Mouse (Mus musculus) gastrocnemius, postnatal 14 days (tissue): ENCODE results near the gene Emc7. TPM values are rescaled to one million over a fixed set of nuclear protein-coding genes. Genes with fewer than 3 reads are reported as not detected.

ENCODE experiments used
- DNase-seq: peaks from one replicate; pipeline ENCODE4 v3.0.0; 2021; ENCODE audit warnings: mixed read lengths
- intact Hi-C: fragments of 180-260 bp; cut with DNase I; formaldehyde crosslinking; loops from one replicate; pipeline ENCODE4 v1.15.1; 2025; ENCODE audit warnings: low total_unique reads
- total RNA-seq, 2 experiments: library from RNA; stranded (reverse); gene quantifications; 2 replicates each; pipeline ENCODE4 v1.2.3; 2021

Emc7 gene
- total RNA-seq, 2 experiments from 2014 or later: 12.3 to 12.8 TPM

DNA sequence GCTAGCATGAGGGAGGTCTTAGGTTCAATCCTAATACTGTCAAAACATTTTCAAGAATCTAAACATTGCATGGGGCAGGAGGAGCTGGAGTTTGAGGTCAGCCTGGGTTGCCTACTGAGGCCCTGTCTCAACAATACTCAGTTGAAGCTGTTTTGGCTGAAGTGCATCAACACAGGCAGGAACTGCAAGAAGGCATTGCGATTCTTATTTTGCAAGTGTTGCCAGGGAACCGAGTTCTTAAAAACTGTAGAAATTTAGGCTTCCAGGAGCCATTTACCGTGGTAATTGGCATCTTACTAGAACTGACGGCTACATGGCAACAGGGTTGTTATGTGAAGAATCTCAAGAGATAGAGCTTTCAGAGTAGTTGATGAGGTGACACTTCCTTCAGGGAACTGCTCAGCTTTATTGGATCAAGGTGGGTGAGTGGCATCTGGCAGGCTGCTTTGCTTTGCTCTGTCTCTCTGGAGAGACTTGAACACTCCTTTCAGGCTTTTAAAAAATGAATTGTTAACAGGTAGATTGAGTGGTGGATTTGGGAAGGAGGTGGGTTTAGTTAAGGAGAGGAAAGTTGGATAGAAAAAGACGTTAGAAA lies 52.1 kb downstream of the Emc7 start:
- DNase-seq: no peak
- intact Hi-C loops: loop anchor here (10.0 kb wide), 1 partner anchor 258 kb away; no protein-coding TSS in a partner anchor

GRCm38 (mm10) chr2:112507444-112507843 lies 52.6 kb downstream of the Emc7 start:
- intact Hi-C loops: loop anchor here (10.0 kb wide), 1 partner anchor 257 kb away; no protein-coding TSS in a partner anchor

DNA sequence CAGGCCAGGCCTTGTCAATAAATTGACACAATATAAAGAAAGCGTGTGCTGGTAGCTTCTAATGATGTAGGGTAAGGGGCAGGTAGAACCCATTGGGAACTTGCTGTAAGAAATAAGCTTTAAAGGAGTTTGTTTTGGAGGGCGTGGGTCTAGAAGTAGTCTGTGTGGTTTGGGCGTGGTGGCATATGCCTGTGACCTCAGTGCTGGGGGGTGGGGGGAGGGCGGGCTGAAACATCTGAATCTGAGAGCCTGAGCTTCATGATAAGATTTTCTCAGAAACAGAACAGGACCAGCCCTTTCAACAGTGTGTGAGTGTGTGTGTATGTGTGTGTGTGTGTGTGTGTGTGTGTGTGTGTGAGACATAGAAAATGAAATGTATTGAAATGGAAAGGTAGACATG lies 55.3 kb downstream of the Emc7 start:
- intact Hi-C loops: no loop called here
- no peak for DNase-seq

More at GRCm38 (mm10) chr2:112507444-112507843, 52.6 kb downstream of the Emc7 start:
- no peak for DNase-seq

DNA sequence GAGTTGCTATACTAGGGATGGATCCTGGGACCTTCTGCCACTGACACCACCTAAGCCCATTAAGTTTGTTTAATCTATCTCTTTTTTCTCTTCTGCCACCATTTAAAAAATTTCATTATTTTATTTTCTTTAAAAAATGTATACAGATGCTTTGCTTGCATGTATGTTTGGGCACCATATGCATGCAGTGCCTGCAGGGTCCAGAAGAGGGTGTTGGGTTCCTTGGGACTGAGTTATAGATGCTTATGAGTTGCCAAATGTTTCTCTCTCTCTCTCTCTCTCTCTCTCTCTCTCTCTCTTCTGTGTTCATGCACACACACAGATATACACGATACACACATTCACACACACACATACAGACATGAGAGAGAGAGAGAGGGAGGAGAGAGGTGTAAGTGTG lies 58.2 kb downstream of the Emc7 start:
- intact Hi-C loops: no loop called here
- DNase-seq: no peak

DNA sequence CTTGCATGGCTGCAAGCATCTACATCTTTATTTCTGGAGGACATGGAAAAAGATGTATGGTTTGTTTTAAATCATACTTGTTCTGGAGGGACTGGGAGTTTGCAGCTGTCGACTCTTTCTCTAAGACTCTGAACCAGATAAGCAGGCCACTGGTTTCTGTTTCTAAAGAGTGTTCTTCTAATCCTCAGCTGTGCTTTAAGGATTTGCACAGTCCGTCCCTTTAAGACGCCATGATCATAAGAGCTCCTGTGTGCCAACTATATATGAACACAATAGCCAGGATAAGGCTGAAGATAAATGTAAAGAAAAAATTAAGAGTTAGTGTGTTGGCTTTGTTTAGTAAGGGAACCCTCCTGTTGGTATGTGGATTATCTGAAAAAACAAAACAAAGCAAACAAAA lies 61.9 kb downstream of the Emc7 start:
- no peak for DNase-seq

DNA sequence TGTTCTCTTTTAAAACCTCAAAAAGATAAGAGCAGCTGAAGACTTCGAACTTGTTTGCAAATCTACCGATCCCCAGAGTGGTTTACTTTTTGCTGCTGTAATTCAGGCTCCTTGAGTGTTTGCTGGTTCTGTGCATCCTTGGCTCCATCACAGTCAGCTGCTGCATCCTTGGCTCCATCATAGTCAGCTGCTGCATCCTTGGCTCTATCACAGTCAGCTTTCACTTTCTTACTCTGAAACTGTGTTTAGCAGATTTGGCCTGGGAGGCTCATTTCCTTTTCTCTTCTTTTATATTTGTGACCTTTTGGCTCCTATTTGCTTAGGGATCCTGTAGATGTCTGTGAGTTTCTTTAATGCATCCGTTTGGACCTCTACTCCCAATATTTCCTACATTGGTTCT lies 62.4 kb downstream of the Emc7 start:
- no peak for DNase-seq
- intact Hi-C loops: no loop called here

More for the DNA sequence above, 61.9 kb downstream of the Emc7 start:
- intact Hi-C loops: no loop called here

DNA sequence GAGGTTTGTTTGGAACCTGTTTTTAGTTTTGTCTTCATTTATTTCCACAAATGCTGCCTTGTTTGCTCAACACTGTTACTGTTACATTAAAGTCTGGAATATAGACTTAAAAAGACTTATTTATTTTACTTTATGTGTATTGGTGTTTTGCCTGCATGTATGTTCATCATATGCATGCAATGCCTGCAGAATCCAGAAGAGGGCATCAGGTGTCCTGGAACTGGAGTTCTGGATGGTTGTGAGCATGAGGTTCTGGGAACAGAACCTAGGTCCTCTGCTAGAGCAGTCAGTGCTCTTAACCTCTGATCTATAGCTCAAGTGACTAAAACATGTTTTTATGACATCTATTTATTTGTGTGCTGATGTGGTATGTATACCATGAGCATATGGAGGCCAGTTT lies 63.7 kb downstream of the Emc7 start:
- intact Hi-C loops: no loop called here
- no peak for DNase-seq

- DNase-seq: no peak
- intact Hi-C loops: no loop called here
These were observed 66.0 kb downstream of the Emc7 start for GRCm38 (mm10) chr2:112520526-112521482.

Other genes with a start within 250 kb of the Emc7 start
- gene Lpcat4, start 215.5 kb upstream of the Emc7 start, total RNA-seq: 1 to 10 TPM; 1.7 to 2.2 TPM
- gene Nutm1, start 195.7 kb upstream of the Emc7 start, total RNA-seq: not detected
- 10 to 100 TPM; 57.7 to 59.7 TPM for gene Nop10, start 193.1 kb upstream of the Emc7 start, total RNA-seq
- gene Slc12a6, start 189.2 kb upstream of the Emc7 start, total RNA-seq: 10 to 100 TPM; 20.4 to 25.2 TPM
- gene Gm21985, start 188.7 kb upstream of the Emc7 start, total RNA-seq: under 1 TPM; 0.71 to 0.84 TPM
- gene Emc4, start 87.0 kb upstream of the Emc7 start, total RNA-seq: 10 to 100 TPM; 67.2 to 71.2 TPM
- 1 to 10 TPM; 4.3 to 5.1 TPM for gene Katnbl1, start 75.8 kb upstream of the Emc7 start, total RNA-seq
- not detected for gene Chrm5, start 25.8 kb downstream of the Emc7 start, total RNA-seq
- 10 to 100 TPM; 15.8 to 23.6 TPM for gene Aven, start 38.0 kb downstream of the Emc7 start, total RNA-seq